Mouse (Mus musculus): ENCODE results near the gene Kctd15. TPM values are rescaled to one million over a fixed set of nuclear protein-coding genes. Genes with fewer than 3 reads are reported as not detected.

Gene Kctd15
- polyA plus RNA-seq (2012; rRNA removed) = 77.1 and 97.5 TPM in 2 replicates
- 18.7 and 20.7 TPM in 2 replicates for polyA plus RNA-seq (2014; fragmentation: Nextera tagmentation; extraction: Ambion mirVana)

GRCm38 (mm10) chr7:34656632-34657031, at the start of gene Kctd15:
Gene Kctd15, minus strand, starts transcription at chr7:34656732.
- no peaks in the 10 kb centered on the region for H3K27me3 ChIP-seq (ENCODE audit: control insufficient read depth, insufficient read depth, low read length)
- peak within 1 kb of the TSS; percentile 96 for H3K9ac ChIP-seq (ENCODE audit: low read depth, low read length, severe bottlenecking)
- no peaks in the 10 kb centered on the region for H3K9me3 ChIP-seq (ENCODE audit: control insufficient read depth, low read length)
- H3K4me2 ChIP-seq (replicated peaks; ENCODE audit: low read depth, low read length, severe bottlenecking) = peak within 1 kb of the TSS; percentile 87
- peak within 1 kb of the TSS; percentile 99 for H3K27ac ChIP-seq (replicated peaks; ENCODE audit: low read depth, low read length)
- no peaks in the 10 kb centered on the region for H3K36me3 ChIP-seq (ENCODE audit: control insufficient read depth, insufficient read depth, low read length)
- no peak for DNase-seq (ENCODE audit: low spot score)
- no peak for TF ChIP-seq POLR2A (IDR thresholded peaks at IDR 0.05; ENCODE audit: borderline replicate concordance, extremely low read depth, insufficient read depth, insufficient read length)
- H3K4me3 ChIP-seq (replicated peaks; ENCODE audit: low read length) = peak within 1 kb of the TSS; percentile 81
- WGBS = 63% methylated on average over 5 of the region's 5 CpGs
- ATAC-seq (ENCODE audit: low FRiP score, low read depth) = no peak
- peaks cover 9% of the 10 kb centered on the region for H3K4me1 ChIP-seq (ENCODE audit: control insufficient read depth, insufficient read depth, low read length)

- H3K4me1 ChIP-seq (ENCODE audit: control insufficient read depth, insufficient read depth, low read length) = peaks cover 6% of the 10 kb centered on the region
- TF ChIP-seq POLR2A (IDR thresholded peaks at IDR 0.05; ENCODE audit: borderline replicate concordance, extremely low read depth, insufficient read depth, insufficient read length) = no peak
- WGBS = 46% methylated on average over 4 of the region's 4 CpGs
- no peaks in the 10 kb centered on the region for H3K9me3 ChIP-seq (ENCODE audit: control insufficient read depth, low read length)
- no peak overlapping the region for H3K4me2 ChIP-seq (replicated peaks; ENCODE audit: low read depth, low read length, severe bottlenecking)
- H3K27ac ChIP-seq (replicated peaks; ENCODE audit: low read depth, low read length) = no peak overlapping the region
- no peaks in the 10 kb centered on the region for H3K27me3 ChIP-seq (ENCODE audit: control insufficient read depth, insufficient read depth, low read length)
- H3K9ac ChIP-seq (ENCODE audit: low read depth, low read length, severe bottlenecking) = no peak overlapping the region
- no peak overlapping the region for H3K4me3 ChIP-seq (replicated peaks; ENCODE audit: low read length)
- no peaks in the 10 kb centered on the region for H3K36me3 ChIP-seq (ENCODE audit: control insufficient read depth, insufficient read depth, low read length)
- no peak for ATAC-seq (ENCODE audit: low FRiP score, low read depth)
- DNase-seq (ENCODE audit: low spot score) = no peak
Observed at GRCm38 (mm10) chr7:34704401-34704800, 47.9 kb upstream of the Kctd15 start.

- WGBS = 54% methylated on average over 4 of the region's 4 CpGs
- H3K9ac ChIP-seq (ENCODE audit: low read depth, low read length, severe bottlenecking) = no peak overlapping the region
- no peak for TF ChIP-seq POLR2A (IDR thresholded peaks at IDR 0.05; ENCODE audit: borderline replicate concordance, extremely low read depth, insufficient read depth, insufficient read length)
- H3K36me3 ChIP-seq (ENCODE audit: control insufficient read depth, insufficient read depth, low read length) = no peaks in the 10 kb centered on the region
- no peak for ATAC-seq (ENCODE audit: low FRiP score, low read depth)
- H3K9me3 ChIP-seq (ENCODE audit: control insufficient read depth, low read length) = no peaks in the 10 kb centered on the region
- peaks cover 6% of the 10 kb centered on the region for H3K4me1 ChIP-seq (ENCODE audit: control insufficient read depth, insufficient read depth, low read length)
- no peak overlapping the region for H3K27ac ChIP-seq (replicated peaks; ENCODE audit: low read depth, low read length)
- H3K27me3 ChIP-seq (ENCODE audit: control insufficient read depth, insufficient read depth, low read length) = no peaks in the 10 kb centered on the region
- H3K4me2 ChIP-seq (replicated peaks; ENCODE audit: low read depth, low read length, severe bottlenecking) = no peak overlapping the region
- no peak overlapping the region for H3K4me3 ChIP-seq (replicated peaks; ENCODE audit: low read length)
- DNase-seq (ENCODE audit: low spot score) = no peak
Observed at GRCm38 (mm10) chr7:34703437-34703836, 46.9 kb upstream of the Kctd15 start.

- Histone ChIP-seq H3K36me3 (ENCODE audit: control insufficient read depth, insufficient read depth, low read length) (no peaks in the 10 kb centered on the region), H3K9me3 (ENCODE audit: control insufficient read depth, low read length) (no peaks in the 10 kb centered on the region), H3K27ac (replicated peaks; ENCODE audit: low read depth, low read length) (no peak overlapping the region), H3K4me2 (replicated peaks; ENCODE audit: low read depth, low read length, severe bottlenecking) (no peak overlapping the region), H3K9ac (ENCODE audit: low read depth, low read length, severe bottlenecking) (no peak overlapping the region), H3K4me3 (replicated peaks; ENCODE audit: low read length) (no peak overlapping the region), H3K4me1 (ENCODE audit: control insufficient read depth, insufficient read depth, low read length) (peaks cover 6% of the 10 kb centered on the region), H3K27me3 (ENCODE audit: control insufficient read depth, insufficient read depth, low read length) (no peaks in the 10 kb centered on the region)
- ATAC-seq (ENCODE audit: low FRiP score, low read depth) (no peak), DNase-seq (ENCODE audit: low spot score) (peak; percentile 87)
- TF ChIP-seq POLR2A (IDR thresholded peaks at IDR 0.05; ENCODE audit: borderline replicate concordance, extremely low read depth, insufficient read depth, insufficient read length) = no peak
- 19% methylated on average over 11 of the region's 11 CpGs for WGBS
Observed at GRCm38 (mm10) chr7:34702718-34703351, 46.3 kb upstream of the Kctd15 start.

- 56% methylated on average over 3 of the region's 3 CpGs for WGBS
- H3K9me3 ChIP-seq (ENCODE audit: control insufficient read depth, low read length) = no peaks in the 10 kb centered on the region
- no peak overlapping the region for H3K27ac ChIP-seq (replicated peaks; ENCODE audit: low read depth, low read length)
- no peak overlapping the region for H3K4me3 ChIP-seq (replicated peaks; ENCODE audit: low read length)
- TF ChIP-seq POLR2A (IDR thresholded peaks at IDR 0.05; ENCODE audit: borderline replicate concordance, extremely low read depth, insufficient read depth, insufficient read length) = no peak
- H3K36me3 ChIP-seq (ENCODE audit: control insufficient read depth, insufficient read depth, low read length) = no peaks in the 10 kb centered on the region
- peaks cover 3% of the 10 kb centered on the region for H3K4me1 ChIP-seq (ENCODE audit: control insufficient read depth, insufficient read depth, low read length)
- no peak for ATAC-seq (ENCODE audit: low FRiP score, low read depth)
- no peak overlapping the region for H3K9ac ChIP-seq (ENCODE audit: low read depth, low read length, severe bottlenecking)
- no peaks in the 10 kb centered on the region for H3K27me3 ChIP-seq (ENCODE audit: control insufficient read depth, insufficient read depth, low read length)
- no peak overlapping the region for H3K4me2 ChIP-seq (replicated peaks; ENCODE audit: low read depth, low read length, severe bottlenecking)
- DNase-seq (ENCODE audit: low spot score) = no peak
Observed at GRCm38 (mm10) chr7:34699888-34700287, 43.4 kb upstream of the Kctd15 start.

Data from limb, embryonic 14.5 days (tissue).